Mouse (Mus musculus) induced T-regulatory cell, adult 2 months (primary cell): Measurements from ENCODE around the gene Bnc1.

Experiments
- DNase-seq: peaks from one replicate; pipeline ENCODE4 v3.0.0-alpha.2; 2012; ENCODE audit warnings: low read depth

Bnc1 gene

DNA sequence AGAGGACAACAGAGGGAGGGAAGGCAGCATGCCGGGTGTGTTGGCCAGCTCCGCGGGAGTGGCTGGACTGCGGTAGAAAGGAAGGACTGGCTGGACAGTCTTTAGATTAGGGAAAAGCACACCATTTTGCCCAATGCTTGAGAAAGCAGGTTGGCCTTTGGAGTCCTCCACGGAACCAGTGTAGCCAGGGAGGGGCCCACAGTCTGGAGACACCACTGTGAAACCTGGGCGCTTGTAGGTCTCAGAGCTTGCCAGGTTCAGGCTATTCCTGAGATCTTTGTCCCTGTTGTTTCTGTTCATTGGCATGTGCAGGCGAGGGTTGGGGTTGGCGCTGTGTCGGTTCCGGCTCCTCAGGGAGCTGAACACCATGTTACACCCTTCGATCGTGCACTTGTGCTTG, 18.2 kb downstream of the Bnc1 start:
- no peak for DNase-seq

DNA sequence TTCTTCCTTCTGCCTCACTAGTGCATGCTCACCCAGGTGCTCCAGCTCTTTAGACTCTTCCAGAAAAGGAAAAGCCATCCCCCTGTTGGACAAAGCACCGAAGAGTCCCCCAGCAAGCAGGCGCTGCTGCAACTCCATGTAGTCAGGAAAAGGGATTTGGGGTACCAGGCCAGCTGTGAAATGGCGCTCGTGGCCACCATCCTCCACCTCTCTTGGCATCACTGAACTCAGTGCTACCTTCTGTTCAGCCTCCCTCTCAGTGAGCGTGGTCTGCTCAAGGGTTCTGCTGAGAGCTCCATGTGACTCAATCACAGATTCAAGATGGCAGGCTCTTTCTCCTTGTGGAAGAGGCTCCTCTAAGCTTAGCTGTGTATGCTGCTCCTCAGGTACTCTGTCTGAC, 18.8 kb downstream of the Bnc1 start:
- DNase-seq = no peak

DNA sequence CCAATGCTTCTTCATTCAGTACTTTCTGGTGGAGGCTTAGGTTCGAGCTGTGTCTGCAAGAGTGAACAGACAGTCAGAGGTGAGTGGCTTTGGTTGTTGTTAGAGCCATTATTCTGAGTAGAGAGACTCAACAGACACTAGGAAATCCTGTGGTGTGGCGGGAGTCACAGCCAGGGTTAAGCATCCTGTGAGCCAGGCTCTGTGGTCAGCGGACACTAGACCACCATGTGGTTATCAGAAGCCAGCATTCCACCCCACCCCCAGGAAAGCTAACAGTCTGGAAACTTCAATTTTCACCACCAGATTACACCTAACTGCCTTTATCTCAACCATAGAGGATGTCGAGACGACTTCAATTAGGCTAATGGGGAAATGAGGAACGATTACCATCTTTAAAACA, 23.1 kb downstream of the Bnc1 start:
- no peak for DNase-seq

- no peak for DNase-seq
These were observed 23.6 kb downstream of the Bnc1 start for GRCm38 (mm10) chr7:81968451-81968850.

GRCm38 (mm10) chr7:81966195-81966594, 25.9 kb downstream of the Bnc1 start:
- DNase-seq = no peak

GRCm38 (mm10) chr7:81959704-81960103, 32.4 kb downstream of the Bnc1 start:
- DNase-seq = peak; percentile 65

GRCm38 (mm10) chr7:81954208-81954846, 37.8 kb downstream of the Bnc1 start:
- peak; percentile 45 for DNase-seq

DNA sequence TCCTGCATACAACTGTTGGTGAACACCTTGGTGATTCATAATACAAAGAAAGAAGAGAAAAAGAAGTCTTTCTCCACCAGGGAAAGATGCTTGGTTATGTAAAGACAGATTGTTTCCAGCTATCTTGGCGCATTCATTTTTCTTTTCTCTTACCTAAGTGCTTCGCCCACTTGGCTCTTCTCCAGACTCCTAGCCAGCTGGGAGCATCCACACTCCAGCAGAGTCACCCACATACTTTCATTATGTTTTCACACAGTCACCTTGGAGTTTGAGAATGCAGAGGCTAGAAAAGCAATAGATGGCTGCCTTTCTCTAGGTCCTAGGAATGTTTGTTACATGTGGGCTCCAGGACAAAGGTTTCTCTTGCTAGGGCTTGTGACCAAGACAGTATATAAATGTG, 41.6 kb downstream of the Bnc1 start:
- no peak for DNase-seq

DNA sequence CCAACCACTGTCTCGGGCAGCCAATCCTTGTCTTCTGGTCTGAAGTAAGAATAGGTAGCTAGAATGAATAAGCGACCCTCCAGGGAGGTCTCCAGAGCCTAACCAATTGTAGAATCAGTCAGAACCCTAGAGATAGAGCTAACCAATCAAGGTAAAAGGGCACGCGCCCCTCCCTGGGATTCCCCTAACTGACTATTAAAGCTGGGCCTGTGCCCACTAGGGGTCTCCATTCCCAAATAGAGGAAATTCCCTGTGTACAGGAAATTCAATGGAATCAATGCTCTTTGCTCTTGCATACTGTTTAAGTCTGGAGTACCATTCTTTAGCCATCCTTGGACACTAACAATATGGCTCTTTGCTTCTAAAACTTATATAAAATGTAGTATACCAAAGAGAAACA, 46.7 kb downstream of the Bnc1 start:
- no peak for DNase-seq

DNA sequence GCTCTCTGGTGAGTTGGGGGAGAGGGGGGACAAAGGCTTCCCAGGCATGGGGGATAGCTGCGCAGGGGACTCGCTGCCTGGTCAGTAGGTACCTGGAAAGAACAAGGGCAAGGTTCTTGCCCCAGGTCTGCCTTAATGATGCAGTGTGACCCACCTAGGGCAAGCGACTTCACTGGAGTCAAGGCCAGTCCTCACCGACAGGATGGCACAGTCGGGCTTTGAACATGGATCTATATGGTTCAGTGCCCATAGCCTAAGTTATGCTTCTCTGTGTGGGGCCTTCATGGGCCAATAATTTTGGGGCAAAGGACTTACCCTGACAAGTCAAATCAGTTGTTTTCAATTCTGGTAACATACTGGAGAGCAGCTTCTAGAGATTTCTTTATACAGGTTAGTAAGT, 57.3 kb downstream of the Bnc1 start:
- peak; percentile 14 for DNase-seq

DNA sequence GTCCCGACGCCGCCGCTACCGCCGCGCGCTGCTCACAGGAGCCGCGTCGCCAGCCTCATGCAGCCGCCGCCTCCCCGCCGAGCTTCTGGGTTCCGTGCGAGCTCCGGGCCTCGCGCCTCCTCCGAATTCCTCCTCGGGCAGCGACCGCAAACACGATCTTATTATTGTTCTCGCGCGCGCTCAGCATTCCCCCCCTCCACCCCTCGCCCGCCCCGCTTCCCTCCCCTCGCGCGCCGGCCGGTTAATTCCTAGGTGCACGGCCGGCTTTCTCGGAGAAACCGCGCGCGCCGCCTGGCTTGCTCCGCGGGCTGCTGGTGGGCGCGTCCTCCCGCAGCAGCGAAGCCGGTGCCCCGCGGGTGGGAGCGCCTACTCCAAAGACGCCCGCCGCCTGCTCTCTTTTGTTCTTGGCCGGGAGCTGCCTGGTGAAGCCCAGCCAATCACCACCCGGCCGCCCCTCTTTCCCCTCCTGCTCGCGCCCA, 57.8 kb downstream of the Bnc1 start, which contains the start of gene Hdgfl3:
Gene Hdgfl3 (minus strand): TSS at position 207 of the 479 bp plus-strand sequence.
- DNase-seq = peak; percentile 53

- peak; percentile 63 for DNase-seq
These were observed 58.4 kb downstream of the Bnc1 start for GRCm38 (mm10) chr7:81933601-81934266.

DNA sequence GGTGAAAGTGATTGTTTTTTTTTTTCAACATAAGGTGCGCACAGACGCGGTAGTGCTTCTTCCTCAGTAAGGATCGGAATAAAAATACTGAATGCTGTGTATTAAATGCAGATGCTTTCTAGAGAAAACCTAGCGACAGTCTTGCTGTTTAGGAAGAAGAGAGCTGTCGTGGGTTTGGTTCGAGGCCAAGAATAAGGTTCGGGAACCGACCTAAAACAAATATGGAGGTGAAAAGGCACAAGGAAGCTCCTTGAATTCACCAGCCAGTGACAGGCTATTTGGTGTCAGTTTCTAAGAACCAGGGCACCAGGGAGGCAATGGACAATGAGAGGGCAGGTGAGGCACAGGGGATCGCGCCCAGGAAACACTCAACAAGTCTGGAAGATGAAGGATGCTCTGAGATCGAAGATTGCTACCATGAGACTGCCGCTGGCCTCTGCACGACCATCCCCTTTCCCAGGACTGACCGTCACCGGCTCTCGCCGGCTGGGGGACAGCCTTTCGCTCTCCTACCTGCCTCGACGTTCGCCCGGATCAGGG, 59.0 kb downstream of the Bnc1 start:
- DNase-seq = peak; percentile 48

GRCm38 (mm10) chr7:81932521-81933045, 59.5 kb downstream of the Bnc1 start:
- peak; percentile 67 for DNase-seq

DNA sequence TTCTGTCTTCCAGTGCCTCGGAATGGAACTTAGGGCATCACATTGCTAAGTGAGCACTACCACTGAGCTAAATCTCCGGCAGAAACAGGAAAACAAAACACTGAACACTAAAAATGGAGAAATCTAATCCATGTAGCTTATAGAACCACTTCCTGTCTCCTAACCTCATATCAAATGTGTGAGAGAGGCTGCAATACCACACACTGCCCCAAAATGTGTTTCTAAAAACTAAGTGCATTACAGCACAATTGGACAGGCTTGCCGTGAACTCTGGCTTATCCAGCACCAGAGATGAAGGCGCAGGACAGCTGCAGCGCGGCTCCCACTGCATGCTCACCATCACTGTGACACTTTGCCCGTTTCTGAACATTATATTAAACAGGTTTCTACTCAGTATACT, 63.1 kb downstream of the Bnc1 start:
- DNase-seq = peak; percentile 25

DNA sequence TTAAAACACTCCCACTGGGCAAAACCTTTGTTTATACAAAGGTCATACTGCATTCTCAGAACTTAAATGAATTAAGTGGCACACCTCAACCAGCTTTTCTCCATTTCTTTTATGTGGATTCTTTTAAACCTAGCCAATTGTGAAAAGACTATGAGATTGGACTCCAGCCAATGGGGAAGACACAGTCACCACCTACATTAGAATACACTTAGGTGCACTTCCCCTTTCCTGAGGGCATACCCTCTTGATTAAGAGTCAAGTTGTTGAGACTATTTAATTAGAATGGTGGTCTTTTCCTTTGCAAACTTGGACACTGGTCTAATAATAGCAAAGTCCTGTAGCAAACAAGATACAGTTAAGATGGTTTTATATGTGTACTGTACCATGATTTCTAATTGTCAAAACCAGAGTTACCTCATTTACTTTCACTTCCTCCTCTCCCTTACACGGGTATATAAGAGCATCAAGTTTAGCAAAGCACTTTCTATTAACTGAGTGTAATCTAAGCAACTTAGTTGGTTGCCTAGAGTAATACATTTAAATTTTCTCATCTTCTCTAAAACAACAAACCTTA, 70.6 kb downstream of the Bnc1 start:
- DNase-seq = peak; percentile 25

GRCm38 (mm10) chr7:81920314-81920713, 71.8 kb downstream of the Bnc1 start:
- no peak for DNase-seq

- DNase-seq = no peak
These were observed 73.8 kb downstream of the Bnc1 start for GRCm38 (mm10) chr7:81918316-81918715.
